Mouse (Mus musculus) heart, postnatal 0 days (tissue): ENCODE measurements around the gene Dusp1. TPM values are rescaled to one million over a fixed set of nuclear protein-coding genes. Genes with fewer than 3 reads are reported as not detected.
A peak's percentile ranks its signal among the peaks of the same experiment; 100 is the strongest.

Source experiments
- ATAC-seq: fragments of 200-750 bp; cut with Nextera tagmentation; 2 replicates; pipeline ENCODE4 v1.8.0; 2017; ENCODE audit warnings: low read depth, moderate number of reproducible peaks, moderate library complexity; ENCODE audit not compliant: insufficient read depth
- DNase-seq: peaks from one replicate; pipeline ENCODE4 v3.0.0-alpha.2; 2016; ENCODE audit warnings: low spot score
- H3K27ac ChIP-seq: fragments of 300-500 bp; sonication (generic); 2 replicates; pipeline ENCODE4 v1.5.1; 2014; ENCODE audit warnings: low read depth, mild to moderate bottlenecking
- H3K27me3 ChIP-seq: fragments of 300-500 bp; sonication (generic); 2 replicates; pipeline ENCODE4 v1.6.1; 2014; ENCODE audit warnings: low read length, mixed read lengths; ENCODE audit not compliant: control insufficient read depth, insufficient read depth
- H3K36me3 ChIP-seq: fragments of 300-500 bp; sonication (generic); replicated peaks from 2 replicates; pipeline ENCODE4 v1.6.1; 2014; ENCODE audit warnings: low read length, mixed read lengths; ENCODE audit not compliant: control insufficient read depth, insufficient read depth
- H3K4me1 ChIP-seq: fragments of 300-500 bp; sonication (generic); 2 replicates; pipeline ENCODE4 v1.6.1; 2014; ENCODE audit warnings: antibody characterized with exemption; ENCODE audit not compliant: control insufficient read depth, insufficient read depth
- H3K4me2 ChIP-seq: fragments of 300-500 bp; sonication (generic); 2 replicates; pipeline ENCODE4 v1.6.1; 2014; ENCODE audit warnings: low read depth, mild to moderate bottlenecking, low read length, moderate library complexity
- H3K4me3 ChIP-seq: fragments of 300-500 bp; sonication (generic); 2 replicates; pipeline ENCODE4 v1.5.1; 2014; ENCODE audit warnings: low read depth, low read length
- H3K9ac ChIP-seq: fragments of 300-500 bp; sonication (generic); replicated peaks from 2 replicates; pipeline ENCODE4 v1.6.1; 2014; ENCODE audit warnings: low read depth, low read length, mixed read lengths
- H3K9me3 ChIP-seq: fragments of 300-500 bp; sonication (generic); replicated peaks from 2 replicates; pipeline ENCODE4 v1.6.1; 2016; ENCODE audit warnings: low read length; ENCODE audit not compliant: control insufficient read depth
- CTCF ChIP-seq: IDR thresholded peaks from 2 replicates; pipeline ENCODE4 v1.5.1; 2016; ENCODE audit warnings: antibody characterized with exemption, control low read depth, low read depth
- EP300 ChIP-seq: IDR thresholded peaks from 2 replicates; pipeline ENCODE4 v1.6.1; 2016; ENCODE audit warnings: antibody characterized with exemption, low read depth
- WGBS: fragments of 180-500 bp; shearing (Covaris S2); extraction: QIAGEN DNeasy Blood & Tissue Kit; methylation state at CpG from one replicate; pipeline ENCODE4 v1.1.7; 2014; 5-methylcytosine and 5-hydroxymethylcytosine counted together
- polyA plus RNA-seq: library from polyadenylated mRNA; unstranded; fragments of >200 nt; fragmentation: Nextera tagmentation; extraction: Ambion mirVana; gene quantifications from 2 replicates; pipeline ENCODE4 v1.2.1, GENCODE M21; 2015
- total RNA-seq: library from RNA; depleted of rRNA; stranded (reverse); fragments of >200 nt; gene quantifications from 2 replicates; pipeline ENCODE4 v1.2.3, GENCODE M21; 2014; ENCODE audit warnings: low replicate concordance

The Dusp1 gene
- total and polyA plus RNA-seq, 2 experiments from 2014 or later = 23.1 to 114 TPM

DNA sequence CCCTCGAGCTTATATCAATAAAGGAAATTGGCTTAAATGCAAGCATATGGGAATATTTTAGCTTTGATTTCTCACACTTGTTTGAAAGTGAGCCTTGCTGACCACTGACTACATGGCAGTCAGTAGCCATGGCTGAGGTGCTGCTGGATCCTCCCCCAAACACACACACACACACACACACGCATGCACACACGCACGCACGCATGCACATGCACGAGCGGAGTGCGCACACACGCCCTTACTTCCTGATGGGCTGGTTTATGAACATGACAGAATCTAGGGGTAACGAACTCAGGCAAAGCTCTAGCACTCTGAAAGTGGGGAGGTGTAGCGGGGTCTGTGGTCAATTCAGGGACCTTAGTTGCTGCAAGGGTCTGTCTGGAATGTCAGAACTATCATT lies 16.8 kb upstream of the Dusp1 start:
- peaks cover 84% of the 10 kb centered on the region for H3K4me1 ChIP-seq
- ATAC-seq (no peak), DNase-seq (no peak)
- no peak overlapping the region for H3K4me3 ChIP-seq
- no peak for TF ChIP-seq EP300
- TF ChIP-seq CTCF = no peak
- no peak overlapping the region for H3K4me2 ChIP-seq
- no peak overlapping the region for H3K9ac ChIP-seq
- H3K27me3 ChIP-seq = no peaks in the 10 kb centered on the region
- no peak overlapping the region for H3K27ac ChIP-seq
- H3K36me3 ChIP-seq = no peaks in the 10 kb centered on the region
- WGBS = 92% methylated on average over 11 of the region's 11 CpGs
- H3K9me3 ChIP-seq = no peaks in the 10 kb centered on the region

GRCm38 (mm10) chr17:26578162-26578561 lies 16.2 kb upstream of the Dusp1 start:
- Histone ChIP-seq H3K9me3 (no peaks in the 10 kb centered on the region), H3K36me3 (no peaks in the 10 kb centered on the region), H3K27me3 (no peaks in the 10 kb centered on the region), H3K4me1 (peaks cover 81% of the 10 kb centered on the region), H3K9ac (no peak overlapping the region), H3K4me3 (no peak overlapping the region), H3K4me2 (no peak overlapping the region), H3K27ac (peak overlapping the region; percentile 37; the same call in 1 of the 2 replicates)
- ATAC-seq (no peak), DNase-seq (no peak)
- 66% methylated on average over 7 of the region's 7 CpGs for WGBS
- TF ChIP-seq CTCF (no peak), EP300 (no peak)

DNA sequence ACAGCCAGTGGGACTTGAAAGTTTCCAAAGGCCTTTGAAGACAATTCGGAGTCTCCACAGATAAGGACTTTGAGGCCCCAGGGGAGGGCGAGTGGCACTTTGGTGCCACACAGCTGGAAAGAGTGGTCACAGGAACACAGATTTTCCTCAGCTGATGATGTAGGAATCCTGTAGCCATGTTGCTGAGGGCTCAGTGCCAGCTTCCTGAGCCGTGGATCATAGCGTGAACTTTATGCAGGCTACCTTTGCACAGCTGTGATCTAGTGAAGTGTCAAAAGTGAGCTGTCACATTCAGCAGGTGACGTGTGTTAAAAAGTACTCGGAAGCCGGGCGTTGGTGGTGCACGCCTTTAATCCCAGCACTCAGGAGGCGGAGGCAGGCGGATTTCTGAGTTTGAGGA lies 15.4 kb upstream of the Dusp1 start:
- Histone ChIP-seq H3K36me3 (no peaks in the 10 kb centered on the region), H3K27ac (peak overlapping the region; percentile 76), H3K4me1 (peaks cover 73% of the 10 kb centered on the region), H3K9me3 (no peaks in the 10 kb centered on the region), H3K4me3 (no peak overlapping the region), H3K27me3 (no peaks in the 10 kb centered on the region), H3K9ac (no peak overlapping the region), H3K4me2 (no peak overlapping the region)
- ATAC-seq (peak; percentile 25; the same call in 1 of the 2 replicates), DNase-seq (no peak)
- 51% methylated on average over 11 of the region's 11 CpGs for WGBS
- TF ChIP-seq CTCF (no peak), EP300 (no peak)

- Histone ChIP-seq H3K4me2 (no peak overlapping the region), H3K36me3 (no peaks in the 10 kb centered on the region), H3K27ac (peak overlapping the region; percentile 76), H3K9ac (no peak overlapping the region), H3K27me3 (no peaks in the 10 kb centered on the region), H3K9me3 (no peaks in the 10 kb centered on the region), H3K4me1 (peaks cover 68% of the 10 kb centered on the region), H3K4me3 (no peak overlapping the region)
- DNase-seq = peak; percentile 58
- ATAC-seq = peak; percentile 42; the same call in 1 of the 2 replicates
- 21% methylated on average over 7 of the region's 7 CpGs for WGBS
- TF ChIP-seq EP300 = no peak; the same call in 1 of the 2 replicates
- TF ChIP-seq CTCF = no peak
Measured at GRCm38 (mm10) chr17:26576833-26577232, 14.9 kb upstream of the Dusp1 start.

GRCm38 (mm10) chr17:26575786-26576690 lies 14.1 kb upstream of the Dusp1 start:
- no peaks in the 10 kb centered on the region for H3K27me3 ChIP-seq

More at GRCm38 (mm10) chr17:26575786-26576690, 14.1 kb upstream of the Dusp1 start:
- ATAC-seq (no peak), DNase-seq (no peak)
- WGBS = 72% methylated on average over 12 of the region's 12 CpGs
- H3K4me3 ChIP-seq = no peak overlapping the region
- no peaks in the 10 kb centered on the region for H3K9me3 ChIP-seq
- H3K27ac ChIP-seq = peak overlapping the region; percentile 76
- no peaks in the 10 kb centered on the region for H3K36me3 ChIP-seq
- H3K4me1 ChIP-seq = peaks cover 71% of the 10 kb centered on the region
- H3K4me2 ChIP-seq = no peak overlapping the region
- TF ChIP-seq EP300 = no peak
- TF ChIP-seq CTCF = no peak
- H3K9ac ChIP-seq = no peak overlapping the region
